Mouse (Mus musculus) E14TG2a.4 (cell line): ENCODE data around the gene Hnrnpl.

Experiments
- CTCF ChIP-seq: conservative IDR thresholded peaks from 2 replicates; pipeline ENCODE4 v1.5.1; 2014; ENCODE audit warnings: low read length
- NANOG ChIP-seq: IDR thresholded peaks from 2 replicates; pipeline ENCODE4 v1.6.1; 2014; ENCODE audit warnings: borderline replicate concordance, low read length, mixed read lengths
- POU5F1 ChIP-seq: IDR thresholded peaks from 2 replicates; pipeline ENCODE4 v1.6.1; 2014; ENCODE audit warnings: low read length, borderline replicate concordance

DNA sequence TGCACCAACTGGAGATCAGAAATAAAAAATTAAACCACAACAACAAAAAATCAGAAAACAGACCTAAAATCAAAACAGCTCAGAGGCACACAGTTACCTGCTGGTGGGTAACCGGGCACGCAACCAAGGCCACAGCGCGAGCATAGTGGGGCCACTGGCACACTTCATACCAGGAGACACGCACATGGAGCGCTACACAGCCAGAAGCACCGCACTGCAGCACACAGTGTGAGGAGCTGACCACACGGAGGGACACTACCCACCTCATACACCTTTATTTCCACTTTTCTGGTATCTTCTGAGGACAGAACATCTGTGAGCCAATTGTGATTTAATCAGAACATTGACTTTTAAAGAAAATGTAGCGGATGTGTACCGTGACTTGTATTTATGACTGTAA is 8.6 kb downstream of the Hnrnpl start:
- TF ChIP-seq CTCF = no peak
- TF ChIP-seq POU5F1 = no peak
- TF ChIP-seq NANOG = no peak
